In the genomic region with DNA sequence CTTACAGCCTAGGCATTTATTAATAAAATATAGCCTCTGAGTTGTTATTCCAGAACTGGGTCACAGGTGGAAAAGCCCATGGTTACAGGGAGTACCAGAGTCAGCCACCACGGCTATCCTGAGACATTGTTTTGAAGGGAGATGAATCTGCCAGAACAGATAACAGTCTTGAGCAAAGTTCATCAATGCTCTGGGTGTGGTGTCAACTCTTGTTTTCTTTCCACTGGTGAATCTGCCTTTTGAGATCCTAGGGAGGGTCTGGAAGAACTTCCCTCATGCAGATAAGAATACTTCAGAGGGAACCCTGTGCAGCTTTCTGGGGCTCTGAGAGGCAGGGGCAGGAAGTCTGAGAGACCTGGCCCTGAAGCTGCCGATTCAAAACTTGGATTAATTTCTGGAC, we compare ENCODE assay signal across 20 mouse cellular contexts. TPM values are rescaled to one million over a fixed set of nuclear protein-coding genes. Genes with fewer than 3 reads are reported as not detected.
"Had no signal": no experiment of that assay in that cellular context is flagged by ENCODE, and none has a peak within 500 bp of the region (broad histone marks: within the 10 kb centered on the region; RNA-seq: fewer than 3 reads in every experiment).

No protein-coding gene starts in this region.

- H3K9ac ChIP-seq: liver, embryonic 13.5 days; liver, embryonic 15.5 days; lung, embryonic 14.5 days; midbrain, embryonic 12.5 days; neural tube, embryonic 13.5 days; neural tube, embryonic 15.5 days had no signal

- H3K4me2 ChIP-seq: liver, embryonic 13.5 days; liver, embryonic 15.5 days; lung, embryonic 14.5 days; midbrain, embryonic 12.5 days; neural tube, embryonic 13.5 days; neural tube, embryonic 15.5 days had no signal

- H3K4me3 ChIP-seq: liver, embryonic 13.5 days; liver, embryonic 15.5 days; midbrain, embryonic 10.5 days; midbrain, embryonic 12.5 days; myocyte; neural tube, embryonic 13.5 days; neural tube, embryonic 15.5 days had no signal

- H3K27ac ChIP-seq: liver, embryonic 13.5 days; liver, embryonic 15.5 days; midbrain, embryonic 10.5 days; midbrain, embryonic 12.5 days; neural tube, embryonic 13.5 days; neural tube, embryonic 15.5 days had no signal

- H3K27me3 ChIP-seq: liver, embryonic 13.5 days; liver, embryonic 15.5 days; midbrain, embryonic 12.5 days; neural tube, embryonic 13.5 days; neural tube, embryonic 15.5 days had no signal

- ATAC-seq: midbrain, embryonic 16.5 days had no signal

- H3K9me3 ChIP-seq: liver, embryonic 13.5 days; liver, embryonic 15.5 days; midbrain, embryonic 10.5 days; neural tube, embryonic 13.5 days; neural tube, embryonic 15.5 days had no signal

- H3K36me3 ChIP-seq: liver, embryonic 13.5 days; liver, embryonic 15.5 days; midbrain, embryonic 10.5 days; midbrain, embryonic 12.5 days; neural tube, embryonic 13.5 days; neural tube, embryonic 15.5 days had no signal

- DNase-seq: liver, embryonic 13.5 days; lung, embryonic 14.5 days; midbrain, embryonic 14.5 days; retina, postnatal 1 day; right cerebral cortex, adult 18-20 months; right cerebral cortex, postnatal 25 days; right cerebral cortex, postnatal 4 days; spleen, adult 18-20 months; thymus, adult 18-20 months; thymus, postnatal 14 days; thymus, postnatal 36 days had no signal

- H3K4me1 ChIP-seq: liver, embryonic 15.5 days; midbrain, embryonic 10.5 days; midbrain, embryonic 12.5 days; neural tube, embryonic 13.5 days; neural tube, embryonic 15.5 days had no signal

RNA-seq across cellular contexts. Expression of a gene that starts 29.7 kb away (rescaled TPM):
- total RNA-seq: megakaryocyte, adult 5-6 weeks; megakaryocyte-erythroid progenitor cell, adult 5-6 weeks had no signal
